Mouse (Mus musculus) liver, adult 10 weeks (tissue): ENCODE results near the gene Pcdh11x. TPM values are rescaled to one million over a fixed set of nuclear protein-coding genes. Genes with fewer than 3 reads are reported as not detected.

Experiments
- polyA plus RNA-seq: library from polyadenylated mRNA; stranded (reverse); fragments of 350-450 nt; fragmentation: Illumina TruSeq; extraction: RNeasy Lipid Tissue Mini Kit (QIAGEN cat#74804); gene quantifications from one replicate; pipeline ENCODE4 v1.2.3, GENCODE M21; 2014; ENCODE audit warnings: low read depth, low replicate concordance

Gene Pcdh11x
- 0.05 TPM for polyA plus RNA-seq

DNA sequence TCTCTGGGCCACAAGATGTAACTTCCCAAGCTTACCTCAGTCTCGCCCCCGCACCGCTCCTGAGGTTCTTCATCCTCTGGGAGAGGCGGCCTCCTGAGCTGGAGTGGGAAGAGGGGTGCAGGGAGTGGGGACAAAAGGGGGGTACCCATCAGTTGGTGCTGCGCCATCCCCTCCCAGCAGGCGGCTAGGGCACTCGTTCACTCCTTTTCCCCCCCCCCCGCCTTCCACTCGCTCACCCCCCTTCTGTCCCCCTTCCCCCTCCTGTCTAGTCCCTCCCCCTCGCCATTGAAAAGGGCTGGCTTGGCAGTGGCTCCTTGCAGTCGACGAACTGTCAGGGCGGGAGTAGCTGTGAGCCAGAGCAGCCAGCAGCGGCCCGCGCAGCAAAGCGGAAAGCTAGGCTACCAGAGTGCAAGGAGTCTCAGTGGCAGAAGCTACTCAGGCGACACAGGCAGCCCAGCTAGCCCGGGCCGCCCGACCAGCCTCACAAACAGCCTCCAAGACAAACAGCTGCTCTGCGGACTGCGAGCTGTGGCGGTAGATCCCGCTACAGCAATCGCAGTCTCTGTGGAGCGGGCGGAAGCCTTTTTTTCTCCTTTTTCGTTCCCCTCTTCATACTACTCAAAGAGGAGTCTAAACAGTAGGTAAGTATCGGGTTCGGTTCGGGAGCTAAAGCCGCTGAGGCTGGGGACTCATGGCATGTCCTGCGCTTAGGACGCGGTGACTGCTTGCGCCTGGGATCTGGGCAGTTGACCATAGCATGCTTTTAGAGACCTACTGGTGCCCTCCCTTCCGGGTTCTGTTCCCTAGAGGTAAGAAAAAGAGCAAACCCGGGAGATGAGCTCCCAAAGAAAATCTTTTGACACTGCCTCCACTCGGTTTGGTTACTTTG lies at the start of gene Pcdh11x:
Gene Pcdh11x, plus strand, starts transcription at position 249 of the 889 bp plus-strand sequence.

GRCm38 (mm10) chrX:120312995-120313394 lies 22.9 kb downstream of the Pcdh11x start, which contains the start of gene H2afb3:
TSS of gene H2afb3 (minus strand) at chrX:120313095.

Other genes with a start within 250 kb of the Pcdh11x start
- not detected for gene H2afb3, start 22.8 kb downstream of the Pcdh11x start, polyA plus RNA-seq